Mouse (Mus musculus) spleen, adult 12 weeks (tissue): ENCODE results near the gene Cacng2.
A peak's percentile ranks its signal among the peaks of the same experiment; 100 is the strongest.

ENCODE experiments used
- DNase-seq: peaks from one replicate; pipeline ENCODE4 v3.0.0; 2022; ENCODE audit warnings: low spot score

Gene Cacng2

GRCm38 (mm10) chr15:78119704-78120103, at the start of gene Cacng2:
Gene Cacng2, minus strand, starts transcription at chr15:78120028.
- peak; percentile 57 for DNase-seq

- no peak for DNase-seq
These were observed 49.7 kb upstream of the Cacng2 start for GRCm38 (mm10) chr15:78169566-78169965.

- DNase-seq: peak; percentile 27
These were observed 45.5 kb upstream of the Cacng2 start for GRCm38 (mm10) chr15:78165292-78165691.

GRCm38 (mm10) chr15:78164466-78164865, 44.6 kb upstream of the Cacng2 start:
- DNase-seq: no peak

GRCm38 (mm10) chr15:78161946-78162345, 42.1 kb upstream of the Cacng2 start:
- DNase-seq: no peak

- no peak for DNase-seq
These were observed 38.5 kb upstream of the Cacng2 start for GRCm38 (mm10) chr15:78158335-78158734.

GRCm38 (mm10) chr15:78157824-78158223, 38.0 kb upstream of the Cacng2 start:
- no peak for DNase-seq

GRCm38 (mm10) chr15:78157330-78157729, 37.5 kb upstream of the Cacng2 start:
- DNase-seq: no peak

- no peak for DNase-seq
These were observed 35.6 kb upstream of the Cacng2 start for GRCm38 (mm10) chr15:78155421-78155820.

GRCm38 (mm10) chr15:78153045-78153775, 33.4 kb upstream of the Cacng2 start:
- no peak for DNase-seq

- DNase-seq: no peak
These were observed 28.7 kb upstream of the Cacng2 start for GRCm38 (mm10) chr15:78148565-78148964.

- no peak for DNase-seq
These were observed 20.4 kb upstream of the Cacng2 start for GRCm38 (mm10) chr15:78140226-78140625.

- no peak for DNase-seq
These were observed 14.8 kb upstream of the Cacng2 start for GRCm38 (mm10) chr15:78134606-78135005.

- no peak for DNase-seq
These were observed 13.6 kb upstream of the Cacng2 start for GRCm38 (mm10) chr15:78133389-78133788.

GRCm38 (mm10) chr15:78119248-78119647, 580 bp downstream of the Cacng2 start:
- no peak for DNase-seq

- DNase-seq: no peak
These were observed 1.4 kb downstream of the Cacng2 start for GRCm38 (mm10) chr15:78118275-78118995.

- no peak for DNase-seq
These were observed 2.1 kb downstream of the Cacng2 start for GRCm38 (mm10) chr15:78117731-78118130.

GRCm38 (mm10) chr15:78116936-78117335, 2.9 kb downstream of the Cacng2 start:
- DNase-seq: no peak

- DNase-seq: no peak
These were observed 3.6 kb downstream of the Cacng2 start for GRCm38 (mm10) chr15:78116244-78116643.

- DNase-seq: no peak
These were observed 20.3 kb downstream of the Cacng2 start for GRCm38 (mm10) chr15:78099516-78099915.

- DNase-seq: no peak
These were observed 23.8 kb downstream of the Cacng2 start for GRCm38 (mm10) chr15:78096004-78096403.

GRCm38 (mm10) chr15:78093597-78093996, 26.2 kb downstream of the Cacng2 start:
- DNase-seq: no peak

GRCm38 (mm10) chr15:78082841-78083572, 36.8 kb downstream of the Cacng2 start:
- DNase-seq: no peak
